Mouse (Mus musculus): ENCODE measurements around the gene Tob2.

GRCm38 (mm10) chr15:81853081-81853480 is 5.5 kb downstream of the Tob2 start:
- TF ChIP-seq CTCF (IDR thresholded peaks at IDR 0.05) (no peak), POLR2A (IDR thresholded peaks at IDR 0.05; ENCODE audit: insufficient read depth, low read depth, low read length) (no peak), EP300 (IDR thresholded peaks at IDR 0.05; ENCODE audit: insufficient read depth, low read depth, low read length) (0 out of 2 replicates have a peak, but pooled peaks have one; percentile 33)
